Mouse (Mus musculus): Measurements from ENCODE around the gene Rdh7. TPM values are rescaled to one million over a fixed set of nuclear protein-coding genes. Genes with fewer than 3 reads are reported as not detected.
"Not testable (repeated sequence)": the region's sequence is repeated elsewhere in the genome, so short reads cannot be mapped to it uniquely, and the experiment has no call there.

Rdh7 gene
- polyA plus RNA-seq, 1 experiment, result 4.1 TPM

- 89% methylated on average over 1 of the region's 1 CpGs for WGBS
- DNase-seq (ENCODE audit: low read depth, low spot score), result not testable (repeated sequence)
Measured at GRCm38 (mm10) chr10:127834186-127834585, 54.4 kb downstream of the Rdh7 start.

Other genes with a start within 250 kb of the Rdh7 start
- 67.5 and 122 TPM in 2 replicates for gene Stat6, start 245.8 kb downstream of the Rdh7 start, polyA plus RNA-seq (2012; rRNA removed)
- 4.1 and 4.8 TPM in 2 replicates for gene Nemp1, start 221.9 kb downstream of the Rdh7 start, polyA plus RNA-seq (2012; rRNA removed)
- gene Nab2, start 220.2 kb downstream of the Rdh7 start, polyA plus RNA-seq (2012; rRNA removed), result 9.9 and 19.4 TPM in 2 replicates
- gene Myo1a, start 183.6 kb downstream of the Rdh7 start, polyA plus RNA-seq (2012; rRNA removed), result 479 and 710 TPM in 2 replicates
- gene Tac2, start 164.3 kb downstream of the Rdh7 start, polyA plus RNA-seq (2012; rRNA removed), result 0.19 and 0.36 TPM in 2 replicates
- gene Zbtb39, start 149.3 kb downstream of the Rdh7 start, polyA plus RNA-seq (2012; rRNA removed), result 6.1 and 9.4 TPM in 2 replicates
- 1.2 and 1.3 TPM in 2 replicates for gene Gpr182, start 137.1 kb downstream of the Rdh7 start, polyA plus RNA-seq (2012; rRNA removed)
- 0.23 and 0.78 TPM in 2 replicates for gene Rdh1, start 129.1 kb downstream of the Rdh7 start, polyA plus RNA-seq (2012; rRNA removed)
- gene Rdh16f1, start 129.0 kb downstream of the Rdh7 start, polyA plus RNA-seq (2012; rRNA removed), result 1.1 TPM in 1 of 2 replicates, not detected in the other
- gene Rdh9, start 112.4 kb downstream of the Rdh7 start, polyA plus RNA-seq (2012; rRNA removed), result 31.1 and 52.7 TPM in 2 replicates
- gene Rdh16, start 87.7 kb downstream of the Rdh7 start, polyA plus RNA-seq (2012; rRNA removed), result 4.0 and 6.6 TPM in 2 replicates
- not detected in 2 replicates for gene Rdh19, start 38.9 kb downstream of the Rdh7 start, polyA plus RNA-seq (2012; rRNA removed)
- gene Rdh16f2, start 22.3 kb downstream of the Rdh7 start, polyA plus RNA-seq (2012; rRNA removed), result 0.68 and 2.2 TPM in 2 replicates
- 0.04 and 0.19 TPM in 2 replicates for gene Sdr9c7, start 9.7 kb upstream of the Rdh7 start, polyA plus RNA-seq (2012; rRNA removed)
- gene Hsd17b6, start 118.8 kb upstream of the Rdh7 start, polyA plus RNA-seq (2012; rRNA removed), result 3.7 and 60.7 TPM in 2 replicates
- 6.6 and 8.8 TPM in 2 replicates for gene Prim1, start 126.4 kb upstream of the Rdh7 start, polyA plus RNA-seq (2012; rRNA removed)
- 170 and 205 TPM in 2 replicates for gene Naca, start 146.8 kb upstream of the Rdh7 start, polyA plus RNA-seq (2012; rRNA removed)
- 23.0 and 23.4 TPM in 2 replicates for gene Ptges3, start 170.1 kb upstream of the Rdh7 start, polyA plus RNA-seq (2012; rRNA removed)
- gene Atp5b, start 194.5 kb upstream of the Rdh7 start, polyA plus RNA-seq (2012; rRNA removed), result 3,352 and 4,281 TPM in 2 replicates
- gene Baz2a, start 202.8 kb upstream of the Rdh7 start, polyA plus RNA-seq (2012; rRNA removed), result 22.7 and 36.6 TPM in 2 replicates